Mouse (Mus musculus): Measurements from ENCODE around the gene Cds2.

- TF ChIP-seq CTCF (conservative IDR thresholded peaks at IDR 0.05; ENCODE audit: insufficient read depth, insufficient read length, low read depth, low read length) (no peak), POLR2A (IDR thresholded peaks at IDR 0.05; ENCODE audit: low read depth, low read length) (no peak)
Measured at GRCm38 (mm10) chr2:132307213-132307843, 44.4 kb downstream of the Cds2 start.
